Mouse (Mus musculus): ENCODE data around the gene Nsun7. TPM values are rescaled to one million over a fixed set of nuclear protein-coding genes. Genes with fewer than 3 reads are reported as not detected.

The Nsun7 gene
- polyA plus RNA-seq, 1 experiment = 0.02 TPM

DNA sequence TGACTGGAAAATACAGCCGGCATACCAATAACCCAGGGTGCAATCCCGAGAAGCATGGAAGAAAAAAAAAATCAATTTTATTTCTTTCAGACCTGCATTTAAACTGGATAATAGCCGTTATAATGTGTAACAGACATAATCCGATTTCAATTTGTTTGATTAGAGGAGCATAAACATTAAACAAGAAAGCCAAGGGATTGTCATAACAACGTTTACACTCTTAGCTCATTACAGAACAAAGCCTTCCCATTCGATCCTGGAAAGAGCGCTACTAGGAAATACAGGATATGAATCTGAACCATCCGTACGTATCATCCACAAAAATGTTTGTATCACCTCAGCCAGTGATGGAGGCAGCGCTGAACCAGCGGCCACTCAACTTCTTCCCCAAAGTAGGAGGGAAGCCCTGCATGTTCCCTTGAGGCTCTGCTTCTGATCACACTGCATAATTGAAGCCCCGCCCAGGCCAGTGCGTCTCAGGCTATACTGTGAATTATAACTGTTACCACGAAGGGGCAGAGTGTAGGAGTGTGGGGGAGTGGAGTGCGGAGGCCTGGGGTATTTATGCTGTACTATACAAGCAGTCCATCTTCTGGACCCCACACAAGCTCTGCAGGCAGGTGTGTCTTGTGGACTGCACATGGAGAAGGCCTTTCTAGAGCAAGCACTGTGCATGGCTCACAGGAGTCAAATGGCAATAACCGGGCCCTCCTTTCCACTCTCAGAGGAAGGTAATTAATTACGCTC lies 80.8 kb downstream of the Nsun7 start:
- Histone ChIP-seq H3K27me3 (ENCODE audit: control insufficient read depth, insufficient read depth, low read length) (peaks cover 5% of the 10 kb centered on the region; the same call in 1 of the 2 replicates), H3K4me1 (ENCODE audit: control insufficient read depth, insufficient read depth, insufficient read length) (peaks cover 7% of the 10 kb centered on the region; the same call in 1 of the 2 replicates), H3K4me3 (ENCODE audit: extremely low read depth, insufficient read depth, insufficient read length) (no peak overlapping the region), H3K36me3 (ENCODE audit: control insufficient read depth, insufficient read depth, low read length) (no peaks in the 10 kb centered on the region), H3K27ac (ENCODE audit: insufficient read depth, low read length) (no peak overlapping the region)
- no peak for TF ChIP-seq POLR2A (IDR thresholded peaks at IDR 0.05; ENCODE audit: low read depth, low read length)
- no peak for TF ChIP-seq CTCF (IDR thresholded peaks at IDR 0.05; ENCODE audit: extremely low read depth, insufficient read depth, insufficient read length, insufficient replicate concordance)
- DNase-seq (ENCODE audit: low read depth in 1 of 2, low spot score in 2 of 2) = no peak
- 88% methylated on average over 17 of the region's 17 CpGs for WGBS

GRCm38 (mm10) chr5:66341848-66342247 lies 82.2 kb downstream of the Nsun7 start:
- H3K27ac ChIP-seq (ENCODE audit: insufficient read depth, low read length) = no peak overlapping the region
- DNase-seq (ENCODE audit: low read depth in 1 of 2, low spot score in 2 of 2) = no peak
- WGBS = 89% methylated on average over 10 of the region's 10 CpGs

GRCm38 (mm10) chr5:66342285-66342684 lies 82.6 kb downstream of the Nsun7 start:
- 86% methylated on average over 9 of the region's 9 CpGs for WGBS
- no peak overlapping the region for H3K4me3 ChIP-seq (ENCODE audit: extremely low read depth, insufficient read depth, insufficient read length)
- H3K36me3 ChIP-seq (ENCODE audit: control insufficient read depth, insufficient read depth, low read length) = no peaks in the 10 kb centered on the region
- DNase-seq (ENCODE audit: low read depth in 1 of 2, low spot score in 2 of 2) = no peak
- no peak overlapping the region for H3K27ac ChIP-seq (ENCODE audit: insufficient read depth, low read length)
- H3K4me1 ChIP-seq (ENCODE audit: control insufficient read depth, insufficient read depth, insufficient read length) = peaks cover 3% of the 10 kb centered on the region; the same call in 1 of the 2 replicates
- TF ChIP-seq CTCF (IDR thresholded peaks at IDR 0.05; ENCODE audit: extremely low read depth, insufficient read depth, insufficient read length, insufficient replicate concordance) (no peak), POLR2A (IDR thresholded peaks at IDR 0.05; ENCODE audit: low read depth, low read length) (no peak)
- peaks cover 5% of the 10 kb centered on the region; the same call in 1 of the 2 replicates for H3K27me3 ChIP-seq (ENCODE audit: control insufficient read depth, insufficient read depth, low read length)

More at GRCm38 (mm10) chr5:66341848-66342247, 82.2 kb downstream of the Nsun7 start:
- no peak overlapping the region for H3K4me3 ChIP-seq (ENCODE audit: extremely low read depth, insufficient read depth, insufficient read length)
- peaks cover 5% of the 10 kb centered on the region; the same call in 1 of the 2 replicates for H3K27me3 ChIP-seq (ENCODE audit: control insufficient read depth, insufficient read depth, low read length)
- H3K4me1 ChIP-seq (ENCODE audit: control insufficient read depth, insufficient read depth, insufficient read length) = peaks cover 7% of the 10 kb centered on the region; the same call in 1 of the 2 replicates
- TF ChIP-seq POLR2A (IDR thresholded peaks at IDR 0.05; ENCODE audit: low read depth, low read length) (no peak), CTCF (IDR thresholded peaks at IDR 0.05; ENCODE audit: extremely low read depth, insufficient read depth, insufficient read length, insufficient replicate concordance) (no peak)
- no peaks in the 10 kb centered on the region for H3K36me3 ChIP-seq (ENCODE audit: control insufficient read depth, insufficient read depth, low read length)

DNA sequence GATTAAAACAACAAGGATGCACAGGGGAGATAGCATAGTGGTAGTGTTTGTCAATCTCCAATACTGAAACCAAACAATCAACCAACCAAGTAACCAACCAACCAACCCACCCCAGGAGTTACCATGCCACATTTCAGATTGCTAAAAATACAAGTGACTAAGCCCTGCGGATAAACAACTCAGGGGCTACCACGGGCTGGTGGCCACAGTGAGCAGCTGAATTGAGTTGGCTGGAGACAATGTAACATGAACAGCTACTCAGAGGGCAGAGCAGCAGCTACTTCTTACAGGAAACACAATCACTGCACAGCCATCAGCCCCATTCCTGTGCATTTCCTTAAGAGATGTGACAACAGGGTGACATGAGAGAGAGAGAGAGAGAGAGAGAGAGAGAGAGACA lies 84.5 kb downstream of the Nsun7 start:
- TF ChIP-seq CTCF (IDR thresholded peaks at IDR 0.05; ENCODE audit: extremely low read depth, insufficient read depth, insufficient read length, insufficient replicate concordance) = no peak
- no peak for TF ChIP-seq POLR2A (IDR thresholded peaks at IDR 0.05; ENCODE audit: low read depth, low read length)
- 57% methylated on average over 2 of the region's 2 CpGs for WGBS
- H3K4me1 ChIP-seq (ENCODE audit: control insufficient read depth, insufficient read depth, insufficient read length) = peaks cover 2% of the 10 kb centered on the region; the same call in 1 of the 2 replicates
- H3K36me3 ChIP-seq (ENCODE audit: control insufficient read depth, insufficient read depth, low read length) = no peaks in the 10 kb centered on the region
- no peak overlapping the region for H3K4me3 ChIP-seq (ENCODE audit: extremely low read depth, insufficient read depth, insufficient read length)
- no peak overlapping the region for H3K27ac ChIP-seq (ENCODE audit: insufficient read depth, low read length)
- H3K27me3 ChIP-seq (ENCODE audit: control insufficient read depth, insufficient read depth, low read length) = no peaks in the 10 kb centered on the region
- DNase-seq (ENCODE audit: low read depth in 1 of 2, low spot score in 2 of 2) = no peak

DNA sequence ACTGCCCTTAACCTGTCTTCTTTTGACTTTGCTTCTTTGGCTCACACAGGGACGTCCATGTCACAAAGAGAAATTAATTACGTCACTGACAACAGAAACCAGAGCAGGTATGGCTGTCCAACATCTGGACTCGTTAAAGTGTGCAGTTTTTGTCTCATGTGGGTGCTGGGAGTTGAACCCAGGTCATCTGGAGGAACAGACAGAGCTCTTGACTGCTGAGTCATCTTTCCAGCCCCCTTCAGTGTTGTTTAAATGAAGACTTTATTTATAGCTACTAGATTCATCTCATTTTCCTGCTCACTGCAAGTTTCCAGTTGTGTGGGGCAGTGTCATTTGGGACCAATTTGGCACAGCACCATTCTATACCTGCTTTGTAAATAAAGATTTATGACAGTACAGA lies 85.4 kb downstream of the Nsun7 start:
- WGBS = 44% methylated on average over 3 of the region's 3 CpGs
- DNase-seq (ENCODE audit: low read depth in 1 of 2, low spot score in 2 of 2) = no peak
- TF ChIP-seq CTCF (IDR thresholded peaks at IDR 0.05; ENCODE audit: extremely low read depth, insufficient read depth, insufficient read length, insufficient replicate concordance) = no peak
- no peak for TF ChIP-seq POLR2A (IDR thresholded peaks at IDR 0.05; ENCODE audit: low read depth, low read length)
- Histone ChIP-seq H3K27me3 (ENCODE audit: control insufficient read depth, insufficient read depth, low read length) (no peaks in the 10 kb centered on the region), H3K4me1 (ENCODE audit: control insufficient read depth, insufficient read depth, insufficient read length) (peaks cover 2% of the 10 kb centered on the region; the same call in 1 of the 2 replicates), H3K36me3 (ENCODE audit: control insufficient read depth, insufficient read depth, low read length) (no peaks in the 10 kb centered on the region), H3K4me3 (ENCODE audit: extremely low read depth, insufficient read depth, insufficient read length) (no peak overlapping the region), H3K27ac (ENCODE audit: insufficient read depth, low read length) (no peak overlapping the region)

- TF ChIP-seq POLR2A (IDR thresholded peaks at IDR 0.05; ENCODE audit: low read depth, low read length) (no peak), CTCF (IDR thresholded peaks at IDR 0.05; ENCODE audit: extremely low read depth, insufficient read depth, insufficient read length, insufficient replicate concordance) (no peak)
- no peak for DNase-seq (ENCODE audit: low read depth in 1 of 2, low spot score in 2 of 2)
Measured at GRCm38 (mm10) chr5:66346756-66347155, 87.1 kb downstream of the Nsun7 start.

More at GRCm38 (mm10) chr5:66346756-66347155, 87.1 kb downstream of the Nsun7 start:
- Histone ChIP-seq H3K27ac (ENCODE audit: insufficient read depth, low read length) (no peak overlapping the region), H3K27me3 (ENCODE audit: control insufficient read depth, insufficient read depth, low read length) (no peaks in the 10 kb centered on the region), H3K4me3 (ENCODE audit: extremely low read depth, insufficient read depth, insufficient read length) (no peak overlapping the region), H3K36me3 (ENCODE audit: control insufficient read depth, insufficient read depth, low read length) (no peaks in the 10 kb centered on the region), H3K4me1 (ENCODE audit: control insufficient read depth, insufficient read depth, insufficient read length) (peaks cover 2% of the 10 kb centered on the region; the same call in 1 of the 2 replicates)
- WGBS = 97% methylated on average over 6 of the region's 6 CpGs

Other genes with a start within 250 kb of the Nsun7 start
- gene Rbm47, start 86.8 kb upstream of the Nsun7 start, polyA plus RNA-seq (2012; rRNA removed) = 10.5 and 15.7 TPM in 2 replicates

Measured in spleen, adult 2 months (tissue).